Mouse (Mus musculus): ENCODE data around the gene Sned1.

- TF ChIP-seq CTCF (IDR thresholded peaks at IDR 0.05; ENCODE audit: control insufficient read depth, insufficient read depth, insufficient replicate concordance, low read depth, low read length) (no peak), POLR2A (IDR thresholded peaks at IDR 0.05; ENCODE audit: control insufficient read depth, low read depth, low read length) (no peak)
These were observed 2.0 kb downstream of the Sned1 start for GRCm38 (mm10) chr1:93237676-93238075.

Measured in testis, adult 2 months (tissue).